In genomic region chr17:86336652-86337073, GRCm38 (mm10) we compare ENCODE assay signal across 7 mouse cellular contexts.
DNase-seq lines count a peak whose midpoint lies in the region; ATAC-seq lines count a peak whose summit lies in the region.

No protein-coding gene starts in this region.

- DNase-seq in spleen, adult 18-20 months: peak; percentile 60 to 61
- DNase-seq in spleen, adult 12 weeks (ENCODE audit: low spot score): no peak
- DNase-seq in lung, postnatal 14 days: peak; percentile 45
- no peak for DNase-seq in frontal cortex, adult 2 months (ENCODE audit: extremely low spot score in 1 of 2, low spot score in 1 of 2)
- no peak for DNase-seq in layer of hippocampus, adult 8-10 months (ENCODE audit: low spot score in 2 of 2)
- DNase-seq in urinary bladder, adult 2 months (ENCODE audit: low spot score): no peak

- peak; percentile 70 for ATAC-seq in inflammation-experienced regulatory T-cells, adult 6 months

Comparison
In these comparisons a context has a peak if more than half of its experiments do, and no peak if none do; other contexts are left out.
1. DNase-seq: peak in spleen, adult 18-20 months (2 of 2) and lung, postnatal 14 days (single experiment); none in spleen, adult 12 weeks (single experiment), frontal cortex, adult 2 months (0 of 2), layer of hippocampus, adult 8-10 months (0 of 2) and urinary bladder, adult 2 months (single experiment).